Mouse (Mus musculus): ENCODE data around the gene Grin2b. TPM values are rescaled to one million over a fixed set of nuclear protein-coding genes. Genes with fewer than 3 reads are reported as not detected.
A peak's percentile ranks its signal among the peaks of the same experiment; 100 is the strongest.
"Not testable (repeated sequence)": the region's sequence is repeated elsewhere in the genome, so short reads cannot be mapped to it uniquely, and the experiment has no call there.

The Grin2b gene
- polyA plus RNA-seq, 1 experiment from 2014 or later: 62.4 TPM

DNA sequence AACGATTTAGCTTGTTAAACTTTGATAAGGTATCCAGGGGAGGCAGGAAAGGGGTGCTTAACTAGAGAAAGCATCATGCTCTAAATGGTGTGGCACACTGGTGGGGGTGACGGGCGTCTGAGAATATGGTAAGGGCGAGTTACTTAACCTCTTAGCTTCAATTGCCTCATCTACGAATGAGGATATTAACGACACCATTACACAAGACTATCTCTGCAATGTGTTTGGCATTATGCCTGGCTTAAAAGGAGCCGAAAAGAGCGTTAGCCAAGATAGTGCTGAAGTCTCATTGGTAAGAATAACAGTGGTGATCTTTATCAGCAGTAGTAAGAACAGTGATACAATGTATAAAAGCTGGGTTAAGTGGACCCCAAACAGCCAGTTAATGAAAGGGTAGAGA, 405.7 kb downstream of the Grin2b start:
- no peak overlapping the region for H3K9ac ChIP-seq
- H3K4me3 ChIP-seq: no peak overlapping the region
- no peaks in the 10 kb centered on the region for H3K27me3 ChIP-seq
- no peak for ATAC-seq (ENCODE audit: low FRiP score, low read depth)
- no peaks in the 10 kb centered on the region for H3K9me3 ChIP-seq
- H3K4me2 ChIP-seq: no peak overlapping the region
- H3K27ac ChIP-seq (replicated peaks): no peak overlapping the region
- peaks cover 9% of the 10 kb centered on the region; the same call in 1 of the 2 replicates for H3K36me3 ChIP-seq
- H3K4me1 ChIP-seq (replicated peaks): no peaks in the 10 kb centered on the region
- WGBS: 74% methylated on average over 8 of the region's 8 CpGs

DNA sequence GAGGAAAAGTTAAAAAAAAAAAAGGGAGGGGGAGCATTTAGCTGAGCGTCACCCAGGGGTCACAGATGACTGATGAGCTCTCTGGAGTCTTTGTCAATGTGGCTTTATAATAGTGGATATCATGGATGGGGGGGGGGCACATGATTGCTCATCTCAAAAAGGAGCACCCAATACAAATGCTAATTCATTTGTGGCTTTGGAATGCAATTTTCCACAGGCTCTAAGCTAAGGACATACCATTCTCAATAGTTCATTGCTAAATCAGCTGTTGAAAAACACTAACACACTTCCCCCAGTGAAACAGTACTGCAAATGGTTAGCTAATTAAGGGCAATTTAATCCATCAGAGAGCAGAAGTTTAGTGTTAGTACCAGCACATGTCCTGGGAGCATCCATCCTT, 414.6 kb downstream of the Grin2b start:
- no peak for ATAC-seq (ENCODE audit: low FRiP score, low read depth)
- 22% methylated on average over 1 of the region's 1 CpGs for WGBS
- no peaks in the 10 kb centered on the region for H3K36me3 ChIP-seq
- no peaks in the 10 kb centered on the region for H3K27me3 ChIP-seq
- H3K9ac ChIP-seq: no peak overlapping the region
- no peak overlapping the region for H3K4me2 ChIP-seq
- no peak overlapping the region for H3K27ac ChIP-seq (replicated peaks)
- H3K9me3 ChIP-seq: no peaks in the 10 kb centered on the region
- H3K4me3 ChIP-seq: no peak overlapping the region
- H3K4me1 ChIP-seq (replicated peaks): no peaks in the 10 kb centered on the region

DNA sequence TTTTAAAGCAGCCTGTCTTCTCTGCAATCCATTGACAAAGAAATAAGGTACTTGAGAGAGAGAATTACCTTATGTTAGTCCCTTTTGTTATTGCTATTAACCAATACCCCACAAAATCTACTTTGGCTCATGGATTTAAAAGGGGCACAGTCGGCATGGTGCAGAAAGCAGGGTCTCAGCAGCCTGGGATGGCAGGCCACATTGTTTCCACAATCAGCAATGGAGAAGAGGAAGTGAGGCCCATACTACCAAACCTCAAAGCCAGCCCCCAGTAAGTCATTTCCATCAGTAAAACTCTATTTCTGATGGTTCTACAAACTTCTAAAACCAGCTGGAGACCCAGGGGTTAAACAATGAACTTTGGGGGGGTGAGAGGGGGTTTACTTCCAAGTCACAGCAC, 417.2 kb downstream of the Grin2b start:
- Histone ChIP-seq H3K27me3 (no peaks in the 10 kb centered on the region), H3K9ac (no peak overlapping the region), H3K27ac (replicated peaks) (no peak overlapping the region), H3K9me3 (no peaks in the 10 kb centered on the region), H3K4me3 (no peak overlapping the region), H3K4me1 (replicated peaks) (no peaks in the 10 kb centered on the region), H3K4me2 (no peak overlapping the region), H3K36me3 (no peaks in the 10 kb centered on the region)
- WGBS: 81% methylated on average over 1 of the region's 1 CpGs
- ATAC-seq (ENCODE audit: low FRiP score, low read depth): no peak

DNA sequence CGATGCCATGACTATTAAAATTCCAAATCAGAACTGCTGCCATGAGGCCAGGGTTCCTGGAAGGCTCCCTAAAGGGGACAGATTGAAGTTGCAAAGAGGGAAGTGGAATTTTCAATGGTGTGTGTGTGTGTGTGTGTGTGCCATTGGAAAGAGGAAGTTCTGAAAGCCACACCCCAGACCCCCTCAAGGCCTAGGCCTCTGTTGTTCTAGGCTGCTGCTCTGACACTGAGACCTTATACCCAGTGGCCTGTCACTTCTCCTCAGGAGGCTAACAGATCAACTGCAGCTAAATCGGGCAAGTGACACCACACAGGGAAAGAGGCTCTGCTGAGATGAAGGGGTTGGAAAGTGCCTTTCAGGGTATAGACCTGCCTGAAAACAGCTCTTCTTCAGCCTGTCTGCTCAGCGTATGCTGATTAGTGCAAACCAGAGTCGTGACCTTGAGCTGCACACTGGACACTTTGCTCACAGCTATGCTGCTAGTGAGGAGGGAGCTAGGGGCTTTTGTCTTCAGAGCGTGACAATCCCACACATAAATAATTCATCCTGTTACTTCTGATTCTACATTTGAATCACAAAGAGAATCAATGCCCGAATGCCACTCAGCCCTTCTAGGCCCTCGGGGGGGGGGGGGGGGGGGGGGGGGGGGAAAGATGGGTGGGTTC, 424.8 kb downstream of the Grin2b start:
- Histone ChIP-seq H3K27me3 (no peaks in the 10 kb centered on the region), H3K9me3 (no peaks in the 10 kb centered on the region), H3K36me3 (no peaks in the 10 kb centered on the region), H3K9ac (no peak overlapping the region), H3K4me1 (replicated peaks) (0 out of 2 replicates have a peak, but pooled peaks cover 3% of the 10 kb centered on the region), H3K27ac (replicated peaks) (no peak overlapping the region), H3K4me3 (no peak overlapping the region), H3K4me2 (no peak overlapping the region)
- WGBS: 15% methylated on average over 6 of the region's 7 CpGs
- no peak for ATAC-seq (ENCODE audit: low FRiP score, low read depth)

DNA sequence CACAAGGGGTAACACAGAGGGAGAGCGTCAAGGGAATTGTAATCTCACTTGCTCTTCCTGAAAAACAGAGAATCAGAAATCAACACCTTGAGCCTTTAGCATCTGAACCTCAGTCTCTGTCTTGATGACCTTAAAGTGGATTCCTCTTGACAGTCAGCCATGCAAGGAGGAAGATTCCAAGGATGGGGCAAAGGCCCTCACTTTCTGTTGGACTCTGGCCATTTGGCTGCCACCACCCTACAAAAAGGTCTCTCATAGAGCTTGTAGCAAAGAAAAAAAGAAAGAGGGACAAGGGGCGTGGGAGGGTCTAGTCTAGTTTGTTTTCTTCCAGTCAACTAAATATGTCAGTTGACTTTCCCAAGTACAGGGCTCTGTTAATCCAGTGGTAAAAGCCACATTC, 427.7 kb downstream of the Grin2b start:
- H3K9me3 ChIP-seq: no peaks in the 10 kb centered on the region
- H3K36me3 ChIP-seq: no peaks in the 10 kb centered on the region
- H3K27me3 ChIP-seq: no peaks in the 10 kb centered on the region
- 0 out of 2 replicates have a peak, but pooled peaks cover 3% of the 10 kb centered on the region for H3K4me1 ChIP-seq (replicated peaks)
- H3K4me3 ChIP-seq: no peak overlapping the region
- H3K27ac ChIP-seq (replicated peaks): no peak overlapping the region
- no peak for ATAC-seq (ENCODE audit: low FRiP score, low read depth)
- no peak overlapping the region for H3K4me2 ChIP-seq
- WGBS: 76% methylated on average over 2 of the region's 2 CpGs
- H3K9ac ChIP-seq: no peak overlapping the region

DNA sequence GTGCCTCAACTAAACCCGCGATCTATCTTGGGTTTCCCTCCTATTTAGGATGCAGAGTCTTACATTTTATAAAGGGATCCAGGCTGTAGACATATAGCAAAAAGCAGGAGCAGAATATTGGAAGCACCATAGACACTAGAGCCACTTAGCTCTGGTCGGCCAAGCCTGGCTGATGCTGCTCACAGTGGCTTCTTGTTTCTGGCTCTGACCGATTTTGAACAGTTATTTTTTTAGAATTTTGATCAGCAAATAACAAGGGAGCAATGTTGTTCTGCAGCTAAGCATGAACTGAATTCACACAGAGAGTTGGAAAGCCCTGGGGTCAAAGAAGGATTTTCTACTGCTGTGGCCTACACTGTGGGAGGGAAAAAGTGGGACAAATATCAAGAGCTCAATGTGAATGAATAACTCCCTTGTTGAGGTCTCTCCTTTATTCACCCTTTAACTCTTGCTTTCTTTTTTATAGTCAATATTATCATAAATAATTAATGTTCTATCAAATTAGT, 439.0 kb downstream of the Grin2b start:
- ATAC-seq (ENCODE audit: low FRiP score, low read depth): no peak
- Histone ChIP-seq H3K27ac (replicated peaks) (no peak overlapping the region), H3K27me3 (no peaks in the 10 kb centered on the region), H3K9ac (no peak overlapping the region), H3K4me2 (no peak overlapping the region), H3K36me3 (peaks cover 41% of the 10 kb centered on the region), H3K9me3 (peaks cover 5% of the 10 kb centered on the region; the same call in 1 of the 2 replicates), H3K4me3 (no peak overlapping the region), H3K4me1 (replicated peaks) (no peaks in the 10 kb centered on the region)
- WGBS: 86% methylated on average over 4 of the region's 4 CpGs

DNA sequence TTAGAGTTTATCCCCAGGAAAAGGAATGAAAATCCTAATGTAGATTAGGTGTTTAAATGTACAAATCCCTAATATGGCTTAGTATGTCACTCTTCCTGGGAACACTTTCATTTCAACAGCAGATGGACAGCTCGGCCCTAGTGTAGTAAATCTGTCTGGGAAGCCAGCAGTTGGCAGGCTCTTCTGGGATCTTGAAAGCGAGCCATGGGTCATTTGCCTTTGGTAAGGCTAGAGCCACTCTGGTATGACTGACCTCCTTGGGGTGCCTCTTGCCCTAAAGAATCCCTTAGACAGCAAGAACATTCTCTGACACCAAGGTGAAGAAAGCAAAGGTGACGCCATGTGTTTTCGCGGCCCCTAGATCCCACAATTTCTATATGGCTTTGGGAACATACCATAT, 446.2 kb downstream of the Grin2b start:
- no peak for ATAC-seq (ENCODE audit: low FRiP score, low read depth)
- 93% methylated on average over 5 of the region's 5 CpGs for WGBS
- no peak overlapping the region for H3K4me2 ChIP-seq

DNA sequence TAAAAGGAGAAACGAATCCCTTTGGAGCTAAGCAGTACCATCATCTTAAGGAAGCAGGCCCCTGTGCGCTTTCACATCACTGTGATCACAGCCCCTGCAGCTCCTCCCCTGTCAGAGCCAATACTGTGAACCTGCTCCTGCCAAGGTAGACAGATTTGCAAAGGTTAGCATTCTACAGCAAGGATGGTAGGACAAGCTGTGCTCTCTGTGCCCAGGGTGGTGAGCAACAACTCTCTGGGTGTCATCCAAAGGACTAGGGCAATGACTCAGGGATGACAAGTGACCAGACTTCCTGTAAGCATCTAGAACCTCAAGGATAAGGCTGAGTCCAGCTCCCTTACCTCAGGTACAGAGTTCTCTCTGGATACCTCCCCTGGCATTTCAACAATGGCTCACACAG, 451.6 kb downstream of the Grin2b start:
- Histone ChIP-seq H3K4me3 (no peak overlapping the region), H3K4me1 (replicated peaks) (no peaks in the 10 kb centered on the region), H3K27me3 (no peaks in the 10 kb centered on the region), H3K27ac (replicated peaks) (no peak overlapping the region), H3K9ac (no peak overlapping the region), H3K4me2 (no peak overlapping the region), H3K9me3 (no peaks in the 10 kb centered on the region), H3K36me3 (no peaks in the 10 kb centered on the region)
- WGBS: 88% methylated on average over 2 of the region's 2 CpGs
- no peak for ATAC-seq (ENCODE audit: low FRiP score, low read depth)

More for the DNA sequence above, 446.2 kb downstream of the Grin2b start:
- Histone ChIP-seq H3K4me1 (replicated peaks) (no peaks in the 10 kb centered on the region), H3K4me3 (no peak overlapping the region), H3K27me3 (no peaks in the 10 kb centered on the region), H3K9me3 (no peaks in the 10 kb centered on the region), H3K36me3 (peaks cover 5% of the 10 kb centered on the region), H3K27ac (replicated peaks) (no peak overlapping the region), H3K9ac (no peak overlapping the region)

DNA sequence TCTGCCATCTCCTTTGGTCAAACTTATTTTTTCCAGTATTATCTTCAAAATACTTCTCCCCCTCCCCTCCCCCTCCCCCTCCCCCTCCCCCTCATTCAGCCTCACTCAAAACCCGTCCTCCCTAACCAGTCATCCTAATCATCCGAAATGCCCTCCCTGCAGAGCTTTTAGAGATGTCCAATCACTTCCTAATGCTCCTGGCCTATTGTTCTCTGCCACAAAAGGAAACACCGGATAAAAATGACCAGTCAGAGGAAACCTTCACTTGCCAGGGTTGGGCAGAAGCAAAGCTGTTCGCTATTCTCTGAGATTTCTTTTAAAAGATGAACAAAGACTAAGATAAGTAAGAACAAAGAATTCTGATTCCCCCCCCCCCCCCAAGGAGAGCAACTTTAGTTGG, 458.4 kb downstream of the Grin2b start:
- 33% methylated on average over 4 of the region's 4 CpGs for WGBS
- Histone ChIP-seq H3K27me3 (no peaks in the 10 kb centered on the region), H3K27ac (replicated peaks) (no peak overlapping the region), H3K9ac (no peak overlapping the region), H3K4me2 (no peak overlapping the region), H3K4me1 (replicated peaks) (no peaks in the 10 kb centered on the region), H3K36me3 (no peaks in the 10 kb centered on the region), H3K9me3 (no peaks in the 10 kb centered on the region), H3K4me3 (no peak overlapping the region)
- no peak for ATAC-seq (ENCODE audit: low FRiP score, low read depth)

DNA sequence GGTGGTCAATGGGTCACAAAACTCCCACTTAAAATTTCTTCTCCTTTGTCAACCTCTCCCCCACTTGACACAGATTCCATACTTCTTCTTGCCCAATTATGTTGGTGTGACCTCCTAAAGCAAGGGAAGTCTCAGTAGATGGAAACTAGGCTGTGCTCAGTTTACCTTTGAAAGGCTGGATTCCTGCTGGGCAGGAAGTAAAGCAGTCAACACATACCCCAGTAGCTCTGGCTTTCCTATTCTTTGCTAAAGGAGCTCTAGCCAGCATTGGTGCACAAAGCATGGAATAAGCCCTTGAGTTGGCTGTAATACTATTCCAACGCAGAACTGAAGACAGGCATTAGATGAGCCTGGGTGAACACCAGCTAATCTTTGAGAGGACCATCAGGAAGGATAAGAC, 459.1 kb downstream of the Grin2b start:
- no peak overlapping the region for H3K9ac ChIP-seq
- H3K27ac ChIP-seq (replicated peaks): no peak overlapping the region
- H3K27me3 ChIP-seq: no peaks in the 10 kb centered on the region
- no peak for ATAC-seq (ENCODE audit: low FRiP score, low read depth)
- no peak overlapping the region for H3K4me2 ChIP-seq
- H3K9me3 ChIP-seq: no peaks in the 10 kb centered on the region
- no peaks in the 10 kb centered on the region for H3K36me3 ChIP-seq
- H3K4me1 ChIP-seq (replicated peaks): no peaks in the 10 kb centered on the region
- WGBS: 69% methylated on average over 1 of the region's 1 CpGs
- no peak overlapping the region for H3K4me3 ChIP-seq

DNA sequence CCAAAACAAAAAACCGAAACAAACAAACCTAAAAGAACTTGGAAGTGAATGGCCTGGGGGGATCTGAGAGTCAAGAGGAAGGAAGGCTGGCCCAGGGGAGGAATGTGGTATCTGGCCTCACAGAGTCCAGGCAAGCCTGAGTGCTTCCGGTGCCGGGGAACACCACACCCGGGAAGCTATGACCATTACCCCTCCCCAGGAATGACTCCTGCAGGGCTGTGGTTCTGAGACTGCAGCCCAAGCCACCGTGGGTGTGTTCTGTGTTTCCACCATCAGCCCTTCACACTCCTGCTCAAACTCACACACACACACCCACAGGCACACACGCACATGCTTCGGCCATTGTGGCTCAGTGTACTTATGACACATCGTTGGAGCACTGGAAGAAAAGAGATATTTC, 459.6 kb downstream of the Grin2b start:
- no peaks in the 10 kb centered on the region for H3K4me1 ChIP-seq (replicated peaks)
- no peak overlapping the region for H3K4me3 ChIP-seq
- no peaks in the 10 kb centered on the region for H3K36me3 ChIP-seq
- H3K27ac ChIP-seq (replicated peaks): no peak overlapping the region
- no peaks in the 10 kb centered on the region for H3K27me3 ChIP-seq
- H3K9ac ChIP-seq: no peak overlapping the region
- 85% methylated on average over 8 of the region's 8 CpGs for WGBS
- no peak for ATAC-seq (ENCODE audit: low FRiP score, low read depth)
- H3K9me3 ChIP-seq: no peaks in the 10 kb centered on the region
- no peak overlapping the region for H3K4me2 ChIP-seq

DNA sequence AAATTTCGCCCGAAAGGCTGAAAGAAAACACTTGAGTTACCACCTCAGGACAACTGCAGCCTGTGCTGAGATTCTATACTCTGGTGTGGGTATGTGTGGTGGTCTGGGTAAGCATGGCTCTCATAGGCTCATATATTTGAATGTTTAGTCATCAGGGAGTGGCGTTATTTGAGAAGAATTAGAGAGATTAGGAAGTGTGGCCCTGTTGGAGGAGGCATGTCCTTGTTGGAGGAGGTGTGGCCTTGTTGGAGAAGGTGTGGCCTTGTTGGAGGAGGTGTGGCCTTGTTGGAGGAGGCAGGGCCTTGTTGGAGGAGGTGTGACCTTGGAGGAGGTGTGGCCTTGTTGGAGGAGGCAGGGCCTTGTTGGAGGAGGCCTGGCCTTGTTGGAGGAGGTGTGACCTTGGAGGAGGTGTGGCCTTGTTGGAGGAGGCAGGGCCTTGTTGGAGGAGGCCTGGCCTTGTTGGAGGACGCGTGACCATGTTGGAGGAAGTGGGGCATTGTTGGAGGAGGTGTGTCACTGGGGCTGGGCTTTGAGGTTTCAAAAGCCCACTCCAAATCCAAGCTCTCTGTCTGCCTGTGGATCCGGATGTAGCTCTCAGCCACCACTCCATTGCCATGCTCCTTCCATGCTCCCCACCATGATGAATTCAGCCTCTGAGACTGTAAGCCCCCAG, 466.3 kb downstream of the Grin2b start:
- 92% methylated on average over 6 of the region's 6 CpGs for WGBS
- H3K9ac ChIP-seq; H3K9me3 ChIP-seq; H3K4me3 ChIP-seq; ATAC-seq (ENCODE audit: low FRiP score, low read depth); H3K36me3 ChIP-seq; H3K27me3 ChIP-seq; H3K4me2 ChIP-seq; H3K4me1 ChIP-seq (replicated peaks): not testable (repeated sequence)
- 0 out of 2 replicates have a peak overlapping the region, but pooled peaks have one; percentile 2 for H3K27ac ChIP-seq (replicated peaks)
